Mouse (Mus musculus) T-helper 17 cell (primary cell): ENCODE results near the gene Rnd2.
"Not testable (repeated sequence)": the region's sequence is repeated elsewhere in the genome, so short reads cannot be mapped to it uniquely, and the experiment has no call there.

Experiments
- in situ Hi-C, 2 experiments: fragments of 300-600 bp; cut with MboI, MseI; formaldehyde crosslinking; loops; 1 replicate in 1 of 2; 2 replicates in 1 of 2; pipeline ENCODE4 v1.15.1; 2025; ENCODE audit warnings: high pct_unique_total_duplicates in 2 of 2

The Rnd2 gene

DNA sequence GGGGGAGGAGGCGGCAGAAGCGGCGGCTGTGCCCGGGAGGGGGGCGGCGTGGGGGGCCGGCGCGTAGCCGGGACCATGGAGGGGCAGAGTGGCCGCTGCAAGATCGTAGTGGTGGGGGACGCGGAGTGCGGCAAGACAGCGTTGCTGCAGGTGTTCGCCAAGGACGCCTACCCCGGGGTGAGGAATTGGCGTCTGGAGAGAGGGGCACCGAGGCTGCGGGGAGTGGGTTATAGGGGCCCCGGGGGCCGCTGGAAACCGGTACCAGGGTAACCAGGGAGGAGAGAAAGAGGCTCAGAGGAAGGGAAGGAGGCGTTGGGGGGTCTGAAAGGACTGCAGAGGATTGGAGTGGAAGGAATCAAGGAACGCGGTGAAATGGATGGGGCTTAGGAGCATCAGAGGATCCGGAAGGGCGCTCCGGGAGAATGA is 3.5 kb downstream of the Rnd2 start:
- in situ Hi-C loops = no loop called here

DNA sequence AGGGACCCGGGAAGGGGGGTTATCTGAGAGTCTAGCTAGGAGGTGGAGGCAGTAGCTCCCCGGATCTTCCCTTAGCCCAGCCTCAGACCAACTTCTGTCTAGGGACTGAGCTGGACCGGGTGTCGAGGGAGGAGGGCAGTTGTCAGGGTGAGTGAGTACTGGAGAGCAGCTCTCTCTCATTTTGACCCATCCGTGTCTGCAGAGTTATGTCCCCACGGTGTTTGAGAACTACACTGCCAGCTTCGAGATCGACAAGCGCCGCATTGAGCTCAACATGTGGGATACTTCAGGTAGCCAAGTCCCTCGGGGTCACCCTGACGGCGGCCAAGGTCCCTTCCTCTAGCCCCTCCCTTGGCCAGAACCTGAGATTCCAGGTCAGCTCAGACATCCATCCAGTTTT is 3.9 kb downstream of the Rnd2 start:
- in situ Hi-C loops = no loop called here

DNA sequence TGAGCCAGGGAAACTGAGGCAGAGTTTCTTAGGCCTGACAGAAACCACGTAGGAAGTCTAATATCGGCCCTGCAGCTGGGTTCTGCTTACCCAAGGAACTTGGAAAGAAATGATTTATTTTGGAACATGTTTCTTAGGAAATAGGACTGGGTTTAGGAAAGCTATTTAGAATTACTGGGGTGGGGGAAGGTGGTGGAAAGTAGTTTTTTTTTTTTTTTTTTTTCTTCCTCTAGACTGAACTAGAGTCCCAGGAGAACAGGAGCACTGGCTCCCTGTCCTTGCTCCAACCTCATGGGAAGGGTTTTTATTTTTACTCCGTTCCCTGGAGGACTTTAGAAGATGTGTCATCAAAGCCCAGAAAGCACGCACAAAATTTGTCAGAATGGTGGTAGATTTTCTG is 4.4 kb downstream of the Rnd2 start:
- in situ Hi-C loops = no loop called here

DNA sequence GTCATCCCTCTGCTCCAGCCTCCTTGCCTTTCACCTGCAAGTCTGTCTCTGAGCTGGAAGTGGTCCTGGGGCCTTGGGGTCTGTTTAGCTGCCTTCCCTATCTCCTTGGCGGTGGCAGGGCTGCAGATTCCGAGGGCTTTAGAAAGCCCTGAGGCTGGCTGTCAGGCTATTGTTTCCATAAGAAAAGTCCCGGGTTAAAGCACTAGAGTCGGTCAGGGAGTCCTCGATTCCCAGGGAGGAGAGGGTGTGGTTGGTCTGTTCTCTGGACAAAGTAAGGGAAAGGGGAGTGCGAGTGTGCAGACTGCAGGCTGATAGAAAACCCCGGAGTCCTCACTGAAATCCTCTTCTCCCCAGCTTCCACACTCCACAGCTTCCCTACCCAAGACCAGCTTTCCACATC is 5.4 kb downstream of the Rnd2 start:
- in situ Hi-C loops = no loop called here

DNA sequence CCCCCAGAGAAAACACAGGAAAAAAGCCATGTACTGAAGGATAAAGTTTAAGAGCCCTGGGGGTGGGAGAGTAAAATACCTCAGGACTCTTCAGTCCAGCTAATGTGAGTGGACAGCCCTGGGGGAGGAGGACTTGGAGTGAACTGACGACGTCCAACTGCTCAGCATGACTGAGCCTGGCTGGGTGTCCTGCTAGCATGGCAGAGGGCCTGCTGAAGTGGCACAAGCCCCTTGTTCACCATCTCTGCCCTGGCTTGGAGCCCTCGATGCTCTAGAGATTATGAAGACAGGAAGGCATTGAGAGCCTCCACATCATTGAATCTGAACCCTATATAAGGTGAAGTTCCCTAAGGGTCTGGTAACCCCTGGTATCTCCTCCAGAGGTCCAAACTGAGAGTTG is 7.1 kb downstream of the Rnd2 start:
- in situ Hi-C loops = no loop called here

DNA sequence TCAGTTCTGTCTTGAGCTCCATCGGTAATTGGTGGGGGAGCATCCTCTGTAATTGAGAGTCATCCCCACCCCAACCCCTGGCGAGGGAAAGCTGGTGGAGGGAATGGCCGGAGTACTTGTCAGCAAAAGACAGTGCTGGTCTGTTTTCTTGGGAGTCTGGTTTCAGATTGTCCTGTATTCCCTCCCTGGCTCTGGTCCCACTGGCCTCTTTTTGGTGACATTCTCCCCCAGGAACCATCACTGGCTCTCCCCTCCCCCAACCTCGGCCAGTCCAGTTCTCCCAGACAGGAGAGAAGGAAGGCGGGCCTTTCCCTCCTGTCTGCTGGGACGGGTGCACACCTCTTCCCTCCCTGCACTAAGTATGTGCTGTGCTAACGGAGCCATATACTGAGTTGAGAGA is 7.5 kb downstream of the Rnd2 start:
- in situ Hi-C loops = no loop called here

DNA sequence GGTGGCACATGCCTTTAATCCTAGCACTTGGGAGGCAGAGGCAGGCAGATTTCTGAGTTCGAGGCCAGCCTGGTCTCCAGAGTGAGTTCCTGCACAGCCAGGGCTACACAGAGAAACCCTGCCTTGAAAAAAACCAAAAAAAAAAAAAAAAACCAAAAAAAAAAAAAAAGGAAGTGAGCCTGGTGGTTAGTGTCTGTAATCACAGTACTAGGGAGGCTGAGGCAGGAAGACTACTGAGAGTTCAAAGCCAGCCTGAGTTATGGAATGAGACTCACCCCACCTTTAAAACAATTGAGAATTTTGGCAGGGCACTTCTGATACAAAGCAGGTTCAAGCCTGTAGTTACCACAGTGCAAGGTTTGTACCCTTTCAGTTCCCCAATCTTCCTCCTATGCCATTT is 8.9 kb downstream of the Rnd2 start:
- in situ Hi-C loops = not testable (repeated sequence)

DNA sequence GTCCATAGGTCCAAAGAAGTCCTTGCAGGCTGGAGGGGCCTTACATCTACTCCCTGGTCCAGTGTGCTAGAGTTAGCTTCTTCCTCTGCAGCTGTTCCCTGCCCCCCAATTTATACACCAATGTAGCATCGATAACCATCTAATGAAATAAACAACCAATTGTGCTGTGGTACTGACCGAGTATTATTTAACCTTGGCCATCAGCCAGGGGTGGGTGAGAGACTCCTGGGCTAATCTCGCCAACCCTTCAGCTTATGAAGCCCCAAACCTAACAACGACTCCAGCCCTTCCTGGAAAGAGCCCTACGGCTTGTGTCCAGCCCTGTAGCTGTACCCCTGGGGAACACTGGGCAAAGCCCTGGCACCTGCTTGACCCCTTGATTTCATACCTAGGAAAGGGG is 9.5 kb downstream of the Rnd2 start:
- in situ Hi-C loops = no loop called here

DNA sequence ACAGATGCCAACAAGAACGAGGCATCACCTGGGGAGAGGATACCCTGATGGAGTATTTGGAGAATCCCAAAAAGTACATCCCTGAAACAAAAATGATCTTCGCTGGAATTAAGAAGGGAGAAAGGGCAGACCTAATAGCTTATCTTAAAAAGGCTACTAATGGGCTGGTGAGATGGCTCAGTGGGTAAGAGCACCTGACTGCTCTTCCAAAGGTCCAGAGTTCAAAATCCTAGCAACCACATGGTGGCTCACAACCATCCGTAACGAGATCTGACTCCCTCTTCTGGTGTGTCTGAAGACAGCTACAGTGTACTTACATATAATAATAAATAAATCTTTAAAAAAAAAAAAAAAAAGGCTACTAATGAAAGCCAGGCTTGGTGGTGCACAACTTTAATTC is 11.6 kb downstream of the Rnd2 start:
- in situ Hi-C loops = not testable (repeated sequence)

DNA sequence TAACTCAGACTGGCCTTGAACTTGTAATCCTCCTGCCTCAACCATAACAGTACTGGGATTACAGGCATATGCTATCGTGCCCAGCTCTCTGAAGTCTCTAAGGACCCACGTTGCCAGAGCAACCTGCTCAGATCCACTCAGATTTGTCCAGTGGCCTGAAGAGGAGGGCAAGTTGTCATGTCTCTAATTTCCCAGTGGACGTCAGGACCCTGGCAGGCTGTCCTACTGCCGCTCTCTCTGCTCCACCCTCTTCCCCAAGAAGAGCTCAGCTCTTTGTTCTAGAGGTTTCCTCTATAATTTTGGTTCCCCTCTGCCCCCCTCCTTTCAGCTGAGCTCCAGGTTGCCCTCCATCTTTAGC is 12.4 kb downstream of the Rnd2 start:
- in situ Hi-C loops = no loop called here

DNA sequence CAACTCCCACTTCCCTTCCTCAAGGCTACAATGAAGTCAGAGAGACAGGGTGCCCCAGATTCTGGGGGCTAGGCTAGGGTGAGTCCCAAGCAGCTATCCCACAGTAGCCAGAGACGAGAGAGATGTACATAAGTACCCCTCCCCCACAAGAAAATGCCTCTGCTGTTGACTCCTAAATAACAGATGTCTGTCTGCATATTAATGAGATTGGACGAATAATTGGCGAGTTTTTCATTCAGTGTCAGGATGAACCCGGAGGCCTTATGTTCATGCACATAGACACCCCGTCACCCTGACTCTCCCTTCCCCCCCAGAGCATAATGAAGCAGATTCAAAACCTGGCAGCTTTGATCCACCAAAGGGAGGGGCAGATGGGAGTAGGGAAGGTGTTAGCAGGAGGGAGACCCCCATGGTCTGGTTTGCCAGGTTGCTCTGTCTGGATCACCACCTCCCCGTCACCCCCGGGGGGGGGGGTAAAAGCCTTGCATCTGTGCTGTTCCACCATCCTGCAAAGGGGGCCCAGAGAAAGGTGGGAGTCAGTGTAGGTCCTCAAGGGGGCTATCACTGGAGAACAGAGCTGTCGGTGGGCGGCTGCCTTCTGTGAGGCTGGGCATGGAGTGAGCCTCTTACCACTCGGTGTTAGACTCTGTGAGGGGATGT is 12.9 kb downstream of the Rnd2 start:
- in situ Hi-C loops = no loop called here

DNA sequence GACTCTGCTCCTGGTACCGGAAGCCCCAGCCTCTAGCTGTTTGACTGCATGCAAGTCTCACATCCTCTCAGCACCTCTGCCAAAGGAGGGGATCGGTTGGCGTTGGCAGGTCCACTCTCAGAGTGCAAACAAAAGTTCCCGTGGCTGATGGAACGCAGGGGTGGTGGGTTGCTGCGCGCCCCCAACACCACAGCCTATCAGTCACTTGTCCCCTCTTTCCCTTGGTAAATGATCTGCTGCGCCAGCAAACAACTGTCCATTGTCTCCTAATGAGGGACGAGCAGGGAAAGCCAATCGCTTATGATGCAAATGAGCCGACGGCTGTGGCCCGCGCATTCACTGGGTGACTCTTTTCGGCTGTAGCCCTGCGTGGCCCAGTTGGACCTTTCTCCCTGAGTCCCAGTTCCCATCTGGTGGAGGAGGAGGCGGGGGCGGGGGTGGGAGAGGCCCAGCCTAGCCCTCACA is 14.4 kb downstream of the Rnd2 start:
- in situ Hi-C loops = no loop called here

DNA sequence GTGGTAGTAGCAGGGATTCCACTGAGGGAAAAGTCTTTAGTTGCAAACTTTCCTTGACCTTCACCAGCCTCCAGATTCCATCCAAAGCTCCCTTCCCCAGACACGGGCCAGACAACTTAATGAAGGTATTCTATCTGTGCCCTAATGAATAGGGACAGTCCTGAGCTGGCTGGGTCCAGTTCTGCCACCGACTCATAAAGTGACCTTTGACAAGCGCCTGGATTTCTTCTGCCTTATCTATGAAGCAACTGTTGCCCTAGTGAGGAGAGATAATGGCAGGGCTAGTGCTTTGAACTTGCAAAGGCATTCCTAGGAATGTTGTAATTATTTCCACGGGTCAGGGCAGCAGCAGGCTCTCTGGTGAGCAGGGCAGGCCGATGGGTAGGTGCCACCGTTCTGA is 16.1 kb downstream of the Rnd2 start:
- in situ Hi-C loops = no loop called here

DNA sequence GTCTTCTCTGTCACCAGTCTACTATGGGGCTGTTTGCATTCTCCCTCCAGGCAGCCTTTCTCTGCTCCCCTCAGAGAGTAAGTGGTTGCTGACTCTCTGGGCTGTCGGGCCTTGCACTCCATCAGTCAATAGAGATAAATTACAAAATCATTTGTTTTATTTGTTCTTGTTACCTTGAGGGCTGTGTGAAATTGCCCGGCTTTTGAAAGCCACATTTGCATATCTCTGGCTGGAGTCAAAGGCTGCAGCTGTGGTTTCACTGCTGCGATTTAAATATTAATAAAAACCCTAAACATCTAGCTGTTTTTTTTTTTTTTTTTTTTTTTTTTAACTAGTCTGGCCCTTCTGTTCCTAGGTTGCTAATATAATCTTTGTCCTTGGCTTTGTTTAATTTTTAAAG is 19.0 kb downstream of the Rnd2 start:
- in situ Hi-C loops = no loop called here

DNA sequence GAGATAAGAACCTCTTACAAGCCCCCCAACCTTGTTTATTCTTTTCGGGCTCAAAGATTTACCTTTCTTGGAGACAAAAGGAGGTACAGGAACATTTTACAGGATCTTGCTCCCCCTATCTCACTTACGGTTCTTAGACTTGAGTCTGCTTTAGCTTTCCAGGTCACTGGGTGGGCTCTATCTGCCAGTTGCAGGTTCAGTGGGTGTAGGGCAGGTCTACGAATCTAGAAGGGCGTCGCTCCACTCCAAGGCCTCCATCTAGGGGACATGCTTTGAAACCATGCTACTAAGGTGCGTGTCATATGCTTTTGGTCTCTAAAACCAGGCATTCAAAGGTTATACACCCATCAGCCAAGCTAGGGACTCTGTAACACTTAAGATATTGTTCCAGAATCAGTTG is 19.4 kb downstream of the Rnd2 start:
- in situ Hi-C loops = no loop called here

DNA sequence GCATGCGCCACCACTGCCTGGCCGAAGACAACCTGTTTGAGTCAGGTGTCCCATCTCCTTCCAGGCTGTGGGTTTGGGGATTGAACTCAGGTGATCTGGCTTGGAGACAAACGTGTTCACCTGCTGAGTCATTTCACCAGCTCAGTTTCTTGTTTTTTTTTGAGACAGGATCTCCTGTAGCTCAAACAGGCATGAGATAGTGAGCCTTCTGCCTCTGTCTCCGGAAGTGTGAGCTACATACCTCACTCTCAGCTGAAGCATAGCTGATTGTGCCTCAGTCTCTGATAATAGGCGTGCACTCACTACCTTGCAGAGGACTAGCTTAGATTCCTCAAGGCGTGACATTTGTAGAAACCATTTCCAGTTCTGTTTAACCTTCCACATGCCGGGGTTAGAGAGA is 20.0 kb downstream of the Rnd2 start:
- in situ Hi-C loops = no loop called here

DNA sequence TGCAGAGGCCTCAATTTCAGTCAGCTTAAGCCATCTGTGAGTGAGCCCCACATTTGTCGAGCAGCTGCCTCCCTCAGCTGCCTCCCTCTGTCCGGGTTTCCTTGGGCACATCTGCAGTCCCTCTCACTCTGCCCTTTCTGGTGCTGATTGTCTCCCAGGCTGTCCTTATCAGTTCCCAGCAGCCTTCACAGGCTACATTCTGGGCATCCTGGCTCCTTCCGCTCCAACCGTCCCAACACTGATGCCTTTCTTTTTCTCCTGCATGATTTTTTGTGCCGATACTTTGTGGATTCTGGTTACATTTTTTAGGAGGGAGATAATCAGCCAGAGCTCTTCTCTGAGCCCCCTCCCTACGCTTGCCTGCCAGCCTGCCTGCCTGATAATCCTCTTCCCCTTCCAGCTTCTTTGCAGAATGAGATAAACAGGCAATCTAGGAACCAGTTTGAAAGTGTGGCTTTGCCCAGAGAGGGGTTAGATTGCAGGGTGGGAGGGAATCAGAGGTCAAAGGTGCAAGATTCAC is 20.8 kb downstream of the Rnd2 start:
- in situ Hi-C loops = no loop called here

DNA sequence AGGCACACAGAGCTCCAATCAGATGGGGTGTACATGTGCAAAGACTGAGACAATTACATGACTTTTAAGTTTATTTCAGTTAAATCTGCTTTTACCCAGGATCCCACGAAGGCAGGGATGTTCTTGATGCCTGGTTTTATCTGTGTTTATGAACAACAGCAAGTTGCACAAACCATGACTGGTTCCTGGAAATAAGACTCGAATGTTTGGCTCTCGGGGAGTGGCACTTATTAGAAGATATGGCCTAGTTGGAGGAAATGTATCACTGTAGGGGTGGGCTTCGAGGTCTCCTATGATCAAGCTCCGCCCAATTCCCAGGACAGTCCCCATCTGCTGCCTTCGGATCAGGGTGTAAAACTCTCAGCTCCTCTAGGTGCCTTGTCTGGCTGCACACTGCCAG is 21.3 kb downstream of the Rnd2 start:
- in situ Hi-C loops = no loop called here

DNA sequence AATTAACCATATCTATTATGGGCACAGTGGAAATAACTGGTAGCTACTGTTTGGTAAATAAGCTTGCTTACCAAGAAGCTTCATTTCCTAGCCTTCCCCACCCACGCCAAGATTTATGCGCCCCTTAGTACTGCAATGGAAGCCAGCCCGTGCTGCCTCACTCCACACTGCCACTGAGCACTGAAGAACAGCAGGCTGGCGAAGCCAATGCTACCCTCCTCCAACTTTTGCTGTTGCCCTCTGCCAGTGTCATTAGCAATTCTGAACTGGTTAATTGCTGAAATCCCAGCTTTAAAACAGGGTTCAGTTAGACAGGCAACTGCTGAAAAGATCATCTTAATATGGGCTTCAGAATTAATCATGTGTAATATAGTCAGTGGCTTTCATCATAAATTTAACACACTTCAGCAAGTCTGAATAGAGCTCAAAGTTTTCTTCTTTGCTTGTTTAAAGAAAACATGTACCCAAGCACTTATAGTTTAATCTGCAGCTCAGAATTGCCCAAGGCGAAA is 41.5 kb downstream of the Rnd2 start:
- in situ Hi-C loops = no loop called here

DNA sequence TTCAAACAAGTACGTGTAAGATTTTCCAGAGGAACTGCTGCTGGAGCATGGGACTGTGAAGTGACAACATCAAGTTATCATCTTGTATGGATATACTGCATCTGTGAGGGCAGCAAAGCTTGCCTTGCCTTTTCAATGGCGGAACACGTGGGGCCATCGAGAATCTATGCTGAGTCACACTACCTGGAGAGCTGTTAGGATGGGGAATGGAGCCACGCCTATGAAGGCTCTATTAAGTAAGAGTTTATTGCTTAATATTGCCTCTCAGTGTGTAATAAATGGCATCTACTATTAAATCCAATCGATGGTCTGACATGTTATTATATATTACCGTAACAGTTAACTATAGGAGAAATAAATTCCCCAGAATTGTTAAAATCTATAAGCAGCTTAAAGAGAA is 42.3 kb downstream of the Rnd2 start:
- in situ Hi-C loops = no loop called here

DNA sequence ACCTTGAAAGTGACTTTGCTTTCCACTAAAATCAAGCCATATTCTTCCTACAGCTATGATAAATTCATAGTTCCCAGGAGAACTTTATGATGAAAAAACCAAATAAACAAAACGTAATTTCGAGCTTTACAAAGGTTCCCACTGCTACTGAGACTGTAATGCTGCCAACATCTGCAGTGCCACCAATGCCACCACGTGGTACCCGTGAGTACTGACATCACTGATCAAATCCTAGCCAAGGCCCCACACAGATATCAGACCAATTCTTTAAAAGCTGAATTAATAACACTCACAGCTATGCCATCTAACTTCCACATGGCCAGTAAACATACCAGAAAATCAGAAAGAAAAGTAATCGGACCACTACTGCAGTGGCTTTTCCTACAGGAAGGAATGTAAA is 54.1 kb downstream of the Rnd2 start:
- in situ Hi-C loops = no loop called here

DNA sequence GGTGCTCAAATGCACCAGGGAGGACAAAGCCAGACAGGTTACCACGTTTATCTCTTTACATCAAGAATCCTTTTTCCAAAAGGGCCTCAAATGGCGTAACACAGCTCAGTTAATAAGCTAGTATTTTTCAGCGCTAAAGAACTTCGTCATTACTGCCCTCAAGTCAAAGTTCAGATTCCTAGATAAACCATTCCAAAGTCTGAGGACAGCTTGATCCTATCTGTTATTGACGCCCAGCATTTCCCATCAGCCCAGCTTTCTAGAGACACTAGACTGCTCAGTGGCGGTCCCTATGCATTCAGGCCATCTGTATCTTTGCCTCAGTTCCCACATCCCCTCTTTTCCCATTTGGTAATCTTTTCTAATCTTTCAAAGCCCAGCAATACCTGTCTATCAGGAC is 54.6 kb downstream of the Rnd2 start:
- in situ Hi-C loops = no loop called here
